Mouse (Mus musculus): Measurements from ENCODE around the gene Trim38.
A peak's percentile ranks its signal among the peaks of the same experiment; 100 is the strongest.
"Not testable (repeated sequence)": the region's sequence is repeated elsewhere in the genome, so short reads cannot be mapped to it uniquely, and the experiment has no call there.

Trim38 gene

DNA sequence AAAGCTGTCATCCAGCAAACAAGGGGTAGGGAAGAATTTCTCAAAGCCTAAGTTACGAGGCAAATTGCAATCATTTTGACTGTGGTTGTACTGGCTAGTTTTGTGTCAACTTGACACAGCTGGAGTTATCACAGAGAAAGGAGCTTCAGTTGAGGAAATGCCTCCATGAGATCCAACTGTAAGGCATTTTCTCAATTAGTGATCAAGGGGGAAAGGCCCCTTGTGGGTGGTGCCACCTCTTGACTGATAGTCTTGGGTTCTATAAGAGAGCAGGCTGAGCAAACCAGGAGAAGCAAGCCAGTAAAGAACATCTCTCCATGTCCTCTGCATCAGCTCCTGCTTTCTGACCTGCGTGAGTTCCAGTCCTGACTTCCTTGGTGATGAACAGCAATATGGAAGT lies at the start of gene Trim38:
Trim38 (plus strand) TSS at position 301 of the 400 bp plus-strand sequence.
- DNase-seq (ENCODE audit: low spot score), result not testable (repeated sequence)

DNA sequence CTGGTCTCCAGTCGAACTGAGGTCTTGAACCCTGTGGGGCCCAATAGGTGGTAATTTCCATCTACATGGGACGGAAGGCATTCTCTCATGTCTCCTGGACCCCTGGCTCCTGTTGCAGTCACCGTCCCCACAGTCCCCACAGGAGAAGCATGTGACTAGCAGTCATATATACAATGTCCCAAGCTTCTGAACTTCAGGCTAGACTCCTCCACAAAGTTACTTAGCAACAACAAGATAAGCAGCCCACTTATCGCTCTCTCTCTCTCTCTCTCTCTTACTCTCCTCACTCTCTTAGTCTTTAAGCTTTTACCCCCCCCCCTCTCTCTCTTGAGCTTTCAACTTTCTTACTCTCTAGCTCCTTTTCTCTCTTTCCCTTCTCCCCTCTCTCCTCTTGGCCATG lies 45.5 kb upstream of the Trim38 start:
- DNase-seq (ENCODE audit: low spot score), result no peak

DNA sequence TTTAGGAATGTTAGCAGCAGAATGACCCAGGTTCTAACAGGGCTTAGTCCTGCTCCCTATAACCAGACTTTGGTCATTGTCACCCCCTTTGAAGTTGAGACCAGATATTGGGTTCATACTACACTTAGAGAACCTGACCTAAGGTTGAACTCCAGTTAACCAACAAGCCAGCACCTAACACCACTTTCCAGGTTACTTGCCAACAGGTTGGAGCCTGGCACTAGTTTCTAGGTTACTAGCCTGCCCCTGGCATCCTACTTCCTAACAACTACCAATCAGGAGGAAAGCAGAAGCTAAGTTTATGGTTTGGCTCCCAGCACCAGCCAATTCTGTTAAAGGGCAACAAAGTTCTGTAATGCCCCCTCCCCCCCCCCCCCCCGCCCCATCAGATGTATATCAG lies 44.5 kb upstream of the Trim38 start:
- no peak for DNase-seq (ENCODE audit: low spot score)

DNA sequence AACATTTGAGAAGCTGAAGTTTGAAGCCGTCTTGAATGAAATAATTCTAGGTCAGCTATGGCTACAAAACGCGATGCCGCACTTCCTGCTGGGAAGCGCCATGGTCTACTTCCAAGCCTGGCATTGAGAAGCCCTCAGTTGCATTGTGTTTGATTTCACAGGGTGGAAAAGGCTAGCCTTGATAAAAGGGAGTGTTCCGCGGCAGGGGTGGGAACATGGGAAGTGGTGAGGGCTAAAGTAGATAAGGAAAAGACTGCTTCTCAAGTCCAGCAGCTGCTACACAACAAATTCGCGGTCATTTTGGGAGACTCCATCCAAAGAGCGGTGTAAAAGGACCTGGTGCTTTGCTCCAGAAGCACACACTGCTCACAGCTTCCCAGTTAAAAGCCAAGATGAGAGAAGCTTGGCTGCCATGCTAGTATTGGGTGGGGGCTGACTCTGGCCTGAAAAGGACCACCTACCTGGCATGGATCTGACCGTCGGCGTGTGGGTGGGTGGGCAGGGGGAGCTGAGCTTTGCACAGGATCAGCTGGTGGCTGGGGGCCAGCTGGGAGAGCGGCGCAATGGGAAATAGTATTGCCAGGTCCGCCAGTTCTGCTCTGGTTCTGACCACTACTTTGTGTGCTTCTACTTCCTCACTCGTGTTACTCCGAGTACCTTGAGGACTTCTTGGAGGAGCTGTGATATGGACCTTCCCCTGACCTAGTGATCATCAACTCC lies 41.1 kb upstream of the Trim38 start:
- no peak for DNase-seq (ENCODE audit: low spot score)

DNA sequence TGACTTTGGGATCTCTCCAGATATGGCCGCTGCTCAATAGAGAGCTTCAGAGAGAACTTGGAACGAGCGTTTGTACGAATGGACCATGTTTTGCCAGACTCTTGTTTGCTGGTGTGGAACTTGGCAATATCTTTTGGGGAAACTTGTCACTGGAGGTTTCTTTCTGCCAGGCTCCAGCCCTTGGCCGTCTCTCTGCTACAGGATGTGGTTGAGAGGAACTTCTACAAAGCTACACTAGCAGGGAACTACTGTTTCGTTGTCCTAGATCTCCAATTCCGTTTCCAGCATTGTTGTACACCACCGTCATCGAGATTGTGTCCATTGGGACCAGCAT lies 40.6 kb upstream of the Trim38 start:
- DNase-seq (ENCODE audit: low spot score), result no peak

DNA sequence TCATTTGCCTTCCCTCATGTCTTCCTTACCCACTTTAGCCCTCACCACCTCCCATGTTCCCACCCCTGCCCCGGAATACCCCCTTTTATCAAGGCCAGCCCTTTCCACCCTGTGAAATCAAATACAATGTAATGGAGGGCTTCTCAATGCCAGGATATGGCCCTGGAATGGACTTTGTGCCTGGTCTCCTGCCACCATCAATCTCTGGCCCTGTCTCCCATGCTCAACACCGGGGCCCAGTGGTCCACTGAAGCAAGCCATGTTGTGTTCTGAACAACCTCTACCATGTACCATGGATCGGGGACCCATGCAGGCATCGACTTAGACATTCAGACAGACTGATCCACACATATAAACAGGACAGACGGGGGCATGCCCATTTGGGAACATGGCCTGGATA lies 40.0 kb upstream of the Trim38 start:
- DNase-seq (ENCODE audit: low spot score), result no peak

DNA sequence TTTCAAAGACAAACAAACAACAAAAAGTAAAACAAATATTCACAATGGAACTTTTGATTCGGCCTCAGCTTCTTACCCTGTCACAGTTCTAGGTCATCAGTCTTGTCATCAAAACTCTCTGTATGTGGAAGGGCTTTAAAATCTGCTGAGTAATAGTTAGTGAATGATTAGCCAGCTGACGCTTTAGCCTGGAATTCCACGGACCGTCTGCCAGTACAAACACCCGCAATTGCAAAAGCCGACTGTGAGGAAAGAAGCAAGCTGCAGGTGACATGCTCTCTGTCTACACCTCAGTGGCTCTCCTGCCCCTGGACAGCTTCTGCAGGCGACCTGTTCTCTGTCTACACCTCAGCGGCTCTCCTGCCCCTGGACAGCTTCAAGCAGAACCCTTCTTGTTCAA lies 39.2 kb upstream of the Trim38 start:
- peak; percentile 39 for DNase-seq (ENCODE audit: low spot score)

DNA sequence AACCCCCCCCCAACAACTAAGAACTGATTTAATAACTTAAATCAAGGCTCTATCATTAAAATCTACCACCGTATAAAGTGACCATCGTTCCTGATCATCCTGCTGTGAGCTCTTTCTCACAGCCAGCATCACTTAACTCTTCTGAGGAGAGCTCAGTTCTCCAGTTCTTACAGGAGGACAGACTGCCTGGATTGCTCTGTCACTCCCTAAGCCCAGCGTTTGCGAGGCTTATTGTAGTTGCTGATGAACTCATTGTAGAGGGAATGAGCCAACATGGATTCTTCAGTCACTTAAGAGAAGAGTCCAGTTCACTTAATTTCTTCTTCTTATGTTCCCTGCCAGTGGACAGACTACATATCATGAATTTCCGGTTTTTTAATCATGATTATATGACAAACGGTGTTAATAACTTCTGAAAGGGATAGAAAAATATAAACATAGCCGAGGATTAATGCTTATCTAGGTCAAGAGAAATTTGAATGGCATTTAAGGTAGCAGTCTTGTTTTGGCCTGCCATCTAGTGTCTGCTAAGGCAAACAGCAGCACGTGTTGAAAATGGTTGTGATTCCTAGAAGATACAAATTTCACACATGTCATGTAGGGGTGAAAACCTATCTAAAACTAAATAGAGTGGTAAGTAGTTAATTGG lies 37.4 kb upstream of the Trim38 start:
- DNase-seq (ENCODE audit: low spot score), result no peak

DNA sequence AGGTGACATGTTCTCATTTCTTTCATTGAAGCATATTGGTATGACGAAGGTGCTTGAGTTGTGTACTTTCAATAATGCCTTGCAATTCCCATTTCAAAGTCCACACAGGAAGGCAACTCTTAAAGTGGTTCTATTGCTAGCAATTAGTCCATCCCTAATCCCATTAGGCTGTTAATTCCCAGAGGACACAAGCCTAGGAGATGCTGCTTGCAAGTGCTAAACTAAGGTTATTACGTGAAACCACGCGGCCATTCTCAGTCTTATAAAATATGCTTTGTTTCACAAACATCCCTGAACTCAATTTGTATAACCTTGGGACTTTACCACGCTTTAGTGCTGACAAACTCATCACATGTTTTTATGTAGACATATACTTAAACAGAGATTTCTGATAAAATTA lies 32.6 kb upstream of the Trim38 start:
- DNase-seq (ENCODE audit: low spot score), result no peak

DNA sequence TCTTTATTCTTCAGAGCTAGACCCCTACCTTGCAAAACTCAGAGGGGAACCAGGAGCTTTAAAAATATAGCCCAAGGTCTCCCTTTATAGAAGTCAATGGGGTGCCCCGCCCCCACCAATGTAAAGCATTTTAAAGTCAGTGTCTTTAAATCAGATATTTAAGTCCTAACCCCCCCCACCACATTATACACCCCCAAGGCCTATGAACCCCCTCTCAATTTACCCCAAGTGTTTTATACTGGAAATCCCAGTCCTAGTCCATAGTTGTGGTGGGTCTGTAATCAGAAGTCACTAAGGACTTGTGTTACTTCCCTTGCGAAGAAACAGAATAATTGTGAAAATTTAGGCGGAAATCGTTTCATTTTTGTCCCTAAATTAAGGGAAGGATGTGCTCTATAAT lies 31.7 kb upstream of the Trim38 start:
- DNase-seq (ENCODE audit: low spot score), result no peak

DNA sequence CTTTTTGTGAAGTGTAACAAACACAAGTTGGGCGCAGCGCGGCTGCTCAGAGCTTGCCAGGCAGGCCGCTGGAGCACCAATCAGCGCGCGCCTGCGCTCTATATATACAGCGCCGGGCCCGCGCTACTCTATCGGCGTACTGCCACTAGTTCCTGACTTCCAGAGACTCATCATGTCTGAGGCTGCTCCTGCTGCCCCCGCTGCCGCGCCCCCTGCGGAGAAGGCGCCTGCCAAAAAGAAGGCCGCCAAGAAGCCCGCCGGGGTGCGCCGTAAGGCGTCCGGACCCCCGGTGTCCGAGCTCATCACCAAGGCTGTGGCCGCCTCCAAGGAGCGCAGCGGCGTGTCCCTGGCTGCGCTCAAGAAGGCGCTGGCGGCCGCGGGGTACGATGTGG lies 31.0 kb upstream of the Trim38 start, which contains the start of gene Hist1h1c:
Hist1h1c (plus strand) TSS at position 132 of the 392 bp plus-strand sequence.
- DNase-seq (ENCODE audit: low spot score), result peak; percentile 92

DNA sequence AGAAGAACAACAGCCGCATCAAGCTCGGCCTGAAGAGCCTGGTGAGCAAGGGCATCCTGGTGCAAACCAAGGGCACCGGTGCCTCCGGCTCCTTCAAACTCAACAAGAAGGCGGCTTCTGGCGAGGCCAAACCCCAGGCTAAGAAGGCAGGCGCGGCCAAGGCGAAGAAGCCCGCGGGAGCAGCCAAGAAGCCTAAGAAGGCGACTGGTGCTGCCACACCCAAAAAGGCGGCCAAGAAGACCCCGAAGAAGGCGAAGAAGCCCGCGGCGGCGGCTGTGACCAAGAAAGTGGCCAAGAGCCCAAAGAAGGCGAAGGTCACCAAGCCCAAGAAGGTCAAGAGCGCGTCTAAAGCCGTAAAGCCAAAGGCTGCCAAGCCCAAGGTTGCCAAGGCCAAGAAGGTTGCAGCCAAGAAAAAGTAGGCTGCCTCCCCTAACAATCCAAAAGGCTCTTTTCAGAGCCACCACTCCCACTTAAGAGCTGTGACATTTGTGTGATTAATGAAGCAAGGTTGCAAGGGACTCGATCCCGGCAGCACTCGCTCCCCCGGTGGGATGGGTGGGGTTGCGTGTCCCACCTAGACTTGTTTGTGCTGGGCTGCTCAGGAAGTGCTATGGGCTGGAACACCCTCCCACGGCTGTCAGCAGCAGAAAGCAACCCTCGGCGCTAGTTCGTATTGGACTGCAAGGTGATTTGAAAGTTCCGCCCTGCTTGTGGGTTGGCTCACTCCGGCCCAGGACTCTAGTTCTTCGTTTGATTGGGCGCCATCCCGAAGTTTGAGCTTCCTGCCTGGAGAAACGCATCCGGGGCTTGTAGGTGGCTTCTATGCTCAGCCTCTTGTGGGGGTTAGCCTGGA lies 30.4 kb upstream of the Trim38 start:
- peak; percentile 94 for DNase-seq (ENCODE audit: low spot score)

DNA sequence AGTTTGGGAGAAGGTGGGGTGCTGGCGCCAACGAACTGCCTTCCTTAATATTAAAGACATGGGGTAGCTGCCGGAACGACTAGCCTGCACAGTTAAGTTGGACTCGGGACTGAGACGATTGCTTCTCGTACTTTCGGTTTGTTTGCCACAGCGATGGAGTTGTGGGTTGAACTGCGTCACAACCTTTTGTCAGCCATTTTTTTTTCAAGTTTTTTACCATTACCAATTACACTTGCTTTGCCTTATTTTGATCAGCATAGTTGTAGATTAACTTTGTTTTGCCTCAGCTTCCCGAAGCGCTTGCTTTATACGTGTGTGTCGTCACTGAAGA lies 29.8 kb upstream of the Trim38 start:
- DNase-seq (ENCODE audit: low spot score), result no peak

DNA sequence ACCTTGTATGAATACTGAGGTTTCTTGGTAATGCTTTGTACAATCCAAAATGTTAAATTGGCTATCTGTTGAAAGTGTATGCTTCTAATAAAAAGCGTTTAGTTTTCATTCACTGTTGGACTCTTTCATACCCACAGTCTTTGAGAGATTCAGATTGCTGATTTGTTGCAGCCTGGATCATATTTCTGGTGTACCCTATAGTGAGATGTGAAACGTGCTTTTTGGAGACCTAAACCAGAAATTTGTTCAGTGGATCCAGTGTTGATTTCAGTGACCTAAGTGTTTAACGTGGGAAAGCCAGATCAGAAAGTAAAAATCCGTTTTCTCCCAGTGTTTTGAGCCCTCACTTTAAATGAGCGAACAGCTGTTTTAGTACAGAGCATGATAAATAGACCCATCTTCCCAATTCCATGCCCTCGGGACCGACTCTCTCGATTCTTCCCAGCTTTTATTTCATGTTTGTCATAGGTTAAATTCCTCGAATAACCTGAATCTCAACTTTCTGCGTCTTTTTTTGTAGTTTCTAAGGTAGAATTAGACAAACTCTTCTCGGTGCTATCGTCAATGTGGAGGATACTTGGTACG lies 29.4 kb upstream of the Trim38 start:
- DNase-seq (ENCODE audit: low spot score), result no peak

DNA sequence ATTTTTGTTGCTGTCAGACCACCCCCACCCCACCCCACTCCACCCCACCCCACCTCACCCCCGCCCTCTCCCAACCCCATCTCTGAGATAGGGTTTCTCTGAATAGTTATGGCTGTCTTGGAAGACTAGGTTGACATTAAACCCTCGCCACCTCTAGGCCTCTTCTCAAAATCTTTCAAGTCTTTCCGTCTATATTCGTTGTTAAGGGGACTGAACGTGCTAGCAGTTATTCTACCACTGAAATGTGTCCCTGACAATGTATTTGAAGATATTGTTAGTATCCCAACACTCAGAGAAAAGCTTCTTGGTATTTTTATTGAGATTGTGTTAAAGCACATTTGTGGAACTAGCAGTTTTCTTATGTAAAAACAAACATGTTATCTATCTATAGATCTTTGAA lies 28.8 kb upstream of the Trim38 start:
- no peak for DNase-seq (ENCODE audit: low spot score)

DNA sequence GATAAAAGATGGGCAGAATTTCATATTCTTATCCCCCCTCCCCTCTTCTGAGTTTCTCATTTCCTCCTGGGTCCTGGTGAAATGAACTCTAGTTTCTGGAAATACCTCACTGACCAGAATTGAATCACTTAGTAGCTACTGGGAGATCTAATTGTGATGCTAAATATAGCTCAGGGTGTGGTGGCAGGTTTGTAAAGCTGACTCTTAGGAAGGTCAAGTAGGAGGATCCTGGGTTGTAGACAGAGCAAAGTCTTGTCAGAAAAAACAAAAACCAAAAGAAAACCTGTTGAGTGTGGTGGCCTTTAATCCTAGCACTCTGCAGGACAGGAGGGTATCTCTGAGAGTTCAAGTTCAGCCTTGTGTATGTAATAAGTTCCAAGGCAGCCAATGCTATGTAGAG lies 27.7 kb upstream of the Trim38 start:
- DNase-seq (ENCODE audit: low spot score), result no peak

DNA sequence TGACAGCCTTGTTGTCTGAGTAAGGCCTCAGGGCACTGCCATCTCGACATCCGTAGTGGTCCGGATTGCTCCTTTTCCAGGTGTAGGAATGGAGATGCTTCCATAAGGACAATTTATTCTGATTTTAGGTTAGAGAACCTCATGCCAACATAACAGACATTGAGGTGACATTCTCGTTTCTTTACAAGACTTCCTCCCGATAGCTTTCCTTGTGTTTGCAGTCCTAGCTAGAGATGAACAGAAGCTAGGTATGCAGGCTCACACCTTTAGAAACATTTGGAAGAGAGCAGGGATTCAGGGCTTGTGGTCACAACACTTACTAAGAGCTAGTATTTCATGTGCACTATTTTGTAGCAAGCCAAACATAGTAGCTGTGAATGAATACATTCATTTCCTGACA lies 26.5 kb upstream of the Trim38 start:
- DNase-seq (ENCODE audit: low spot score), result no peak

DNA sequence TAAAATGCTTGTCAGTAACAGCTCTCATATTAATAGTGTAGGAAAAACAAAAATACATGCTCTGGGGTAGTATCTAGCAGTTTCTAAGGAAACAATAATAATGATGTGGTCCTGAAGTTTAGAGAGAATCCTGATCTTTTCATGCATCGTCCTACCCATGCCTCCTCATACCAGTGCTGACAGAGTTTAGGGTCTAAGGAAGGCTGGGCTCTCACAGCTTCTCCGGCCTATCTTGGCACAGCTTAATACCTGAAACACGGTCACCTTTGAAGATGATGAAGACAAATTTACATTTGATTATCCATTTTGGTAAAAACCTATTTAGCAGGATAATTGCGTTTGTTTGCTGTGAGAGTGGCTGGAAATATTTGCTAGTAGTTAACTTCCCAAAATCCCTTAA lies 25.8 kb upstream of the Trim38 start:
- no peak for DNase-seq (ENCODE audit: low spot score)

DNA sequence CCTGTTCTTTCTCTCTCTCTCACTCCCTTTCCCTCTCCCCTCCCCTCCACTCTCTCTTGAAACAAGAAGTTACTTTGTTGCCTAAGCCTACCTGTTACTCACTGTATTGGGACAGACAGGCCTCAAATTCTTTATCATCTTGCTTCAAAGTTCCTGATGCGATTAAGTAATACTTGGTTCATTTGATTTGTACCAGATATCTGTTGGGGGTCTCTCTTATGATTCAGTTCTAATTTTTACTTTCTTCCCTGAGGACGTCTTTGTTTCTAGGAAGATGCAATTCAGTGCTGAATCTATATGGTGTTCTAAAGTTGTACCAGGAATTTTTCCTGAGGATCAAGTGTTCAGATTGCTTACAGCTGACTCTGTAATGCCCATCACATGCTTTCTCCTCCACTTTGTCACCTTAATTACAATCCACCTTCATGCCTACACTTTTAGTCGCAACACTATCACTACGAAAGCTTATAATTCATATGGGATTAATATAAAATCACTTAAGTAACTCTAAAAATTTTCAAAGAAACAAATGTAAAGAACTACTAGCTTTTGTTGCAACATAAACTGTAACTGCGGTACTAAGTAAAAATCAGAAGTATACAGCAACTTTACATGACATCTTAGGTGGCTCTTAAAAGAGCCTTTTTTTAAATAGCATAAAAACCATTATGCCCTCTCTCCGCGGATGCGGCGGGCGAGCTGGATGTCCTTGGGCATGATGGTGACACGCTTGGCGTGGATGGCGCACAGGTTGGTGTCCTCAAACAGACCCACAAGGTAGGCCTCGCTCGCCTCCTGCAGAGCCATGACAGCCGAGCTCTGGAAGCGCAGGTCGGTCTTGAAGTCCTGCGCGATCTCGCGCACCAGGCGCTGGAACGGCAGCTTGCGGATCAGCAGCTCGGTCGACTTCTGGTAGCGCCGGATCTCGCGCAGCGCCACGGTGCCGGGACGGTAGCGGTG lies 25.0 kb upstream of the Trim38 start:
- no peak for DNase-seq (ENCODE audit: low spot score)

DNA sequence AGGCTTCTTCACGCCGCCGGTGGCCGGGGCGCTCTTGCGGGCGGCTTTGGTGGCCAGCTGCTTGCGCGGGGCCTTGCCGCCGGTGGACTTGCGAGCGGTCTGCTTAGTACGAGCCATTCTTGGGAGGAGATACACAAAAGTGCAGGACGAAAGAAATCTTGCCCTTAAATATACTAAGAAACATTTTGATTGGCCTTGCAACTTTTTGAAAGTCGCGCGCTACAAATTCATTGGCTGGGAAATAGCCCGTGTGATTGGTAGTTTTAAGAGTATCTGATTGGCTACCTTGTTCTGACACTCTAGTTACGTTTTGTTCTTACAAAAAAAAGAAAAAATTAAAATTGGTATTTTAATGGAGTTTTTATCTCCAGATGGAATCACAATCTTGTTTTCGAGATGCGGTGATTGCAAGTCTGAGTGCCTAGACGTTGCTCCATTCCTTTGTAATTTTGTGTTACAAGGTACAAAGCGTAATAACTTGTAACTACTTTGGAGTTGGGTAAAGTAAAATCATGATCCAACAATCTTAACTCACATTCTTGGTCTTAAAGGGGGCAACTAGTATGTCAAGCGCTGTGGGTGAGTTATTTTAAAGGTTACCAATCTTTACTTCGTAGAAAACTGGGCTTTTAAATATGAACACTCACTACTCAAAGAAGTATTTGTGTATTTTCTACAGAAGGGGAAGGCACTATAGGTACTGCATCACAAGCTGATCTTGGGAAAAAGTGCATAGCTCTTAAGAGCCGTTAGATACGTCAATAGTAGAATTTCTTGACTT lies 24.1 kb upstream of the Trim38 start, which contains the start of gene Hist1h3c:
Hist1h3c (minus strand) TSS at position 222 of the 781 bp plus-strand sequence.
- peak; percentile 85 for DNase-seq (ENCODE audit: low spot score)
